Mouse (Mus musculus) intestine, embryonic 14.5 days (tissue): ENCODE data around the gene Btbd1. TPM values are rescaled to one million over a fixed set of nuclear protein-coding genes. Genes with fewer than 3 reads are reported as not detected.

Experiments
- ATAC-seq: fragments of 200-750 bp; cut with Nextera tagmentation; replicated peaks from 2 replicates; pipeline ENCODE4 v1.8.0; 2017; ENCODE audit warnings: low read depth, moderate number of reproducible peaks, moderate TSS enrichment, moderate library complexity; ENCODE audit not compliant: low FRiP score, low TSS enrichment
- DNase-seq: peaks from one replicate; pipeline ENCODE4 v3.0.0-alpha.2; 2018; ENCODE audit warnings: low spot score
- H3K27ac ChIP-seq: fragments of 300-500 bp; sonication (generic); 2 replicates; pipeline ENCODE4 v1.5.1; 2014; ENCODE audit warnings: low read depth, mild to moderate bottlenecking, control low read depth
- H3K27me3 ChIP-seq: fragments of 300-500 bp; sonication (generic); replicated peaks from 2 replicates; pipeline ENCODE4 v1.6.1; 2014; ENCODE audit warnings: low read length, control low read depth; ENCODE audit not compliant: control insufficient read depth, insufficient read depth
- H3K36me3 ChIP-seq: fragments of 300-500 bp; sonication (generic); 2 replicates; pipeline ENCODE4 v1.6.1; 2014; ENCODE audit warnings: low read length, control low read depth; ENCODE audit not compliant: control insufficient read depth, insufficient read depth
- H3K4me1 ChIP-seq: fragments of 300-500 bp; sonication (generic); replicated peaks from 2 replicates; pipeline ENCODE4 v1.6.1; 2014; ENCODE audit warnings: low read length, control low read depth, mixed read lengths; ENCODE audit not compliant: control insufficient read depth, insufficient read depth
- H3K4me2 ChIP-seq: fragments of 300-500 bp; sonication (generic); 2 replicates; pipeline ENCODE4 v1.6.1; 2014; ENCODE audit warnings: low read length
- H3K4me3 ChIP-seq: fragments of 300-500 bp; sonication (generic); 2 replicates; pipeline ENCODE4 v1.5.1; 2014; ENCODE audit warnings: low read depth, low read length, control low read depth, mixed read lengths
- H3K9ac ChIP-seq: fragments of 300-500 bp; sonication (generic); 2 replicates; pipeline ENCODE4 v1.6.1; 2014; ENCODE audit warnings: mild to moderate bottlenecking, low read length
- H3K9me3 ChIP-seq: fragments of 300-500 bp; sonication (generic); 2 replicates; pipeline ENCODE4 v1.6.1; 2016; ENCODE audit warnings: low read length, control low read depth; ENCODE audit not compliant: control insufficient read depth
- WGBS: fragments of 180-500 bp; shearing (Covaris S2); extraction: QIAGEN DNeasy Blood & Tissue Kit; methylation state at CpG from one replicate; pipeline ENCODE4 v1.1.7; 2014; 5-methylcytosine and 5-hydroxymethylcytosine counted together
- polyA plus RNA-seq: library from polyadenylated mRNA; unstranded; fragments of >200 nt; fragmentation: Nextera tagmentation; extraction: Ambion mirVana; gene quantifications from 2 replicates; pipeline ENCODE4 v1.2.1, GENCODE M21; 2014

The Btbd1 gene
- polyA plus RNA-seq, 1 experiment from 2014 or later: 76.5 TPM

- Histone ChIP-seq H3K4me1 (peaks cover 9% of the 10 kb centered on the region; the same call in 1 of the 2 replicates), H3K36me3 (no peaks in the 10 kb centered on the region), H3K27me3 (peaks cover 26% of the 10 kb centered on the region), H3K4me3 (no peak overlapping the region), H3K9ac (no peak overlapping the region), H3K27ac (no peak overlapping the region), H3K9me3 (no peaks in the 10 kb centered on the region), H3K4me2 (no peak overlapping the region)
- DNase-seq (no peak), ATAC-seq (no peak)
- 75% methylated on average over 4 of the region's 4 CpGs for WGBS
Measured at GRCm38 (mm10) chr7:81856221-81856620, 27.0 kb upstream of the Btbd1 start.

GRCm38 (mm10) chr7:81855694-81856093, 26.5 kb upstream of the Btbd1 start, which contains the start of gene Gm10160:
Gene Gm10160, minus strand, starts transcription at chr7:81855794.
- H3K4me3 ChIP-seq: no peak within 1 kb of the TSS
- no peak for ATAC-seq
- peaks cover 9% of the 10 kb centered on the region; the same call in 1 of the 2 replicates for H3K4me1 ChIP-seq
- no peaks in the 10 kb centered on the region for H3K9me3 ChIP-seq
- no peak for DNase-seq
- no peak within 1 kb of the TSS for H3K27ac ChIP-seq
- no peaks in the 10 kb centered on the region for H3K36me3 ChIP-seq
- WGBS: 70% methylated on average over 1 of the region's 1 CpGs
- no peak within 1 kb of the TSS for H3K9ac ChIP-seq
- H3K4me2 ChIP-seq: no peak within 1 kb of the TSS
- peaks cover 26% of the 10 kb centered on the region for H3K27me3 ChIP-seq

- Histone ChIP-seq H3K27ac (no peak overlapping the region), H3K9me3 (no peaks in the 10 kb centered on the region), H3K36me3 (no peaks in the 10 kb centered on the region), H3K9ac (no peak overlapping the region), H3K4me3 (no peak overlapping the region), H3K27me3 (peaks cover 18% of the 10 kb centered on the region), H3K4me2 (no peak overlapping the region), H3K4me1 (peaks cover 8% of the 10 kb centered on the region; the same call in 1 of the 2 replicates)
- no peak for DNase-seq
- 51% methylated on average over 8 of the region's 8 CpGs for WGBS
- no peak for ATAC-seq
Measured at GRCm38 (mm10) chr7:81854568-81855307, 25.5 kb upstream of the Btbd1 start.

GRCm38 (mm10) chr7:81851706-81852105, 22.5 kb upstream of the Btbd1 start:
- H3K4me1 ChIP-seq: no peaks in the 10 kb centered on the region
- H3K9ac ChIP-seq: no peak overlapping the region
- H3K4me3 ChIP-seq: no peak overlapping the region
- no peak overlapping the region for H3K4me2 ChIP-seq
- ATAC-seq (no peak), DNase-seq (no peak)
- no peaks in the 10 kb centered on the region for H3K27me3 ChIP-seq
- no peaks in the 10 kb centered on the region for H3K9me3 ChIP-seq
- H3K27ac ChIP-seq: no peak overlapping the region
- WGBS: 86% methylated on average over 3 of the region's 3 CpGs
- no peaks in the 10 kb centered on the region for H3K36me3 ChIP-seq

- Histone ChIP-seq H3K27ac (no peak overlapping the region), H3K36me3 (no peaks in the 10 kb centered on the region), H3K4me2 (no peak overlapping the region), H3K27me3 (no peaks in the 10 kb centered on the region), H3K4me3 (no peak overlapping the region), H3K9me3 (no peaks in the 10 kb centered on the region), H3K9ac (no peak overlapping the region), H3K4me1 (no peaks in the 10 kb centered on the region)
- no peak for ATAC-seq
- 74% methylated on average over 6 of the region's 6 CpGs for WGBS
- DNase-seq: no peak
Measured at GRCm38 (mm10) chr7:81850171-81850570, 20.9 kb upstream of the Btbd1 start.

- no peaks in the 10 kb centered on the region for H3K9me3 ChIP-seq
- H3K4me1 ChIP-seq: no peaks in the 10 kb centered on the region
- H3K4me2 ChIP-seq: no peak overlapping the region
- DNase-seq: no peak
- no peak for ATAC-seq
- no peak overlapping the region for H3K27ac ChIP-seq
- H3K9ac ChIP-seq: no peak overlapping the region
- H3K4me3 ChIP-seq: no peak overlapping the region
- H3K36me3 ChIP-seq: no peaks in the 10 kb centered on the region
- H3K27me3 ChIP-seq: no peaks in the 10 kb centered on the region
- 86% methylated on average over 7 of the region's 7 CpGs for WGBS
Measured at GRCm38 (mm10) chr7:81849633-81850032, 20.4 kb upstream of the Btbd1 start.

GRCm38 (mm10) chr7:81849214-81849613, 20.0 kb upstream of the Btbd1 start:
- Histone ChIP-seq H3K36me3 (no peaks in the 10 kb centered on the region), H3K9me3 (no peaks in the 10 kb centered on the region), H3K27ac (no peak overlapping the region), H3K27me3 (no peaks in the 10 kb centered on the region), H3K9ac (no peak overlapping the region), H3K4me3 (no peak overlapping the region), H3K4me1 (no peaks in the 10 kb centered on the region), H3K4me2 (no peak overlapping the region)
- DNase-seq (no peak), ATAC-seq (no peak)
- WGBS: 88% methylated on average over 5 of the region's 5 CpGs

GRCm38 (mm10) chr7:81847777-81848176, 18.5 kb upstream of the Btbd1 start:
- Histone ChIP-seq H3K4me3 (no peak overlapping the region), H3K4me2 (no peak overlapping the region), H3K36me3 (no peaks in the 10 kb centered on the region), H3K27ac (no peak overlapping the region), H3K9me3 (no peaks in the 10 kb centered on the region), H3K9ac (no peak overlapping the region), H3K4me1 (no peaks in the 10 kb centered on the region), H3K27me3 (no peaks in the 10 kb centered on the region)
- WGBS: 53% methylated on average over 4 of the region's 4 CpGs
- ATAC-seq (no peak), DNase-seq (no peak)

- no peak overlapping the region for H3K4me2 ChIP-seq
- H3K4me1 ChIP-seq: no peaks in the 10 kb centered on the region
- DNase-seq (no peak), ATAC-seq (no peak)
- H3K27ac ChIP-seq: no peak overlapping the region
- H3K4me3 ChIP-seq: no peak overlapping the region
- 49% methylated on average over 8 of the region's 8 CpGs for WGBS
- H3K27me3 ChIP-seq: no peaks in the 10 kb centered on the region
- no peak overlapping the region for H3K9ac ChIP-seq
- no peaks in the 10 kb centered on the region for H3K36me3 ChIP-seq
- H3K9me3 ChIP-seq: no peaks in the 10 kb centered on the region
Measured at GRCm38 (mm10) chr7:81847010-81847409, 17.8 kb upstream of the Btbd1 start.
